Mouse (Mus musculus): ENCODE results near the gene Fam234b. TPM values are rescaled to one million over a fixed set of nuclear protein-coding genes. Genes with fewer than 3 reads are reported as not detected.
A peak's percentile ranks its signal among the peaks of the same experiment; 100 is the strongest.

The Fam234b gene
- polyA plus RNA-seq, 1 experiment from 2014 or later = 31.8 TPM

DNA sequence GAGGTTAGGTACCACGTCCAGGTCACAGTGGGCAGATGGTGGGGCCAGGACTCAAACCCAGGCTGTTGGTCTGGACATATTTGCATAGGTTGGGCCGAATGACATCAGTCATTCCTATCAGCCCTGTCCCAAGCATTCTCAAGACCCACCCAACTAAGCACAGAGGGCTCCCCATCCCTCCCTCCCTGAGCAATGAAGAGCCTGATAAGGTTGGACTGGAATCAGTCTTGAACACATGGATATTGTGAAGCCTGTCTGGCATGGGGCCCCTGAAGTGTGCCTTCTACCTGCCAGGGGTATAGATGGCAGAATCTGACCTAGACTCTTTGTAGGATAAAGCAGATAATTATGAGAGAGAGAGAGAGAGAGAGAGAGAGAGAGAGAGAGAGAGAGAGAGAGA lies 32.1 kb upstream of the Fam234b start:
- 80% methylated on average over 2 of the region's 2 CpGs for whole genome bisulfite sequencing
- H3K4me1 ChIP-seq (replicated peaks; ENCODE audit: insufficient read depth, low read length) = no peaks in the 10 kb centered on the region; the same call in 1 of the 2 replicates
- H3K4me2 ChIP-seq (ENCODE audit: low read length) = no peak overlapping the region
- no peak overlapping the region for H3K4me3 ChIP-seq (replicated peaks; ENCODE audit: low read depth, low read length)
- no peaks in the 10 kb centered on the region for H3K9me3 ChIP-seq (replicated peaks; ENCODE audit: low read length)
- no peak for DNase-seq (ENCODE audit: low spot score)
- no peak overlapping the region for H3K27ac ChIP-seq
- no peak overlapping the region for H3K9ac ChIP-seq (ENCODE audit: low read depth, low read length)
- no peak for ATAC-seq (replicated peaks; ENCODE audit: low FRiP score, low read depth)
- no peaks in the 10 kb centered on the region for H3K36me3 ChIP-seq (ENCODE audit: insufficient read depth, low read length)
- TF ChIP-seq CTCF (IDR thresholded peaks at IDR 0.05; ENCODE audit: low read depth) = no peak
- H3K27me3 ChIP-seq (ENCODE audit: insufficient read depth, low read length) = no peaks in the 10 kb centered on the region

DNA sequence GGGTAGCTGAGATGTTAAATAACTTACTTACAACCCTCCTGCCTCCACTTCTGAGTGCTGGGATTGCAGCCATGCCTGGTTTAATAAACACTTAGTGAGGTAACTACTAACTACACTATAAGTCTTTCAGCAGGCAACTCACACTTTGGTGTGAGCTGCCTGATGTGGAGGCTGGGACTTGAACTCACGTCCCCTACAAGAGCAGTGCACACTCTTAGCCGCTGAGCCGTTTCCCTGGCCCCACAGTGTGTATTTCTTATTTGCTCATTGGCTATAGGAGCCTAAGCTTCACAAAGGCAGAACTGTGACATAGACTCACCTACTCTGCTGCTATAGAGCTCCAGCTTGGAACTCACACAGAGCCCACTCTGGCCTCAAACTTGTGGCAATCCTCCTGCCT lies 31.5 kb upstream of the Fam234b start:
- no peak for TF ChIP-seq CTCF (IDR thresholded peaks at IDR 0.05; ENCODE audit: low read depth)
- Histone ChIP-seq H3K9me3 (replicated peaks; ENCODE audit: low read length) (no peaks in the 10 kb centered on the region), H3K4me1 (replicated peaks; ENCODE audit: insufficient read depth, low read length) (no peaks in the 10 kb centered on the region; the same call in 1 of the 2 replicates), H3K36me3 (ENCODE audit: insufficient read depth, low read length) (no peaks in the 10 kb centered on the region), H3K4me3 (replicated peaks; ENCODE audit: low read depth, low read length) (no peak overlapping the region), H3K9ac (ENCODE audit: low read depth, low read length) (no peak overlapping the region), H3K27me3 (ENCODE audit: insufficient read depth, low read length) (no peaks in the 10 kb centered on the region), H3K27ac (no peak overlapping the region), H3K4me2 (ENCODE audit: low read length) (no peak overlapping the region)
- ATAC-seq (replicated peaks; ENCODE audit: low FRiP score, low read depth) = no peak
- DNase-seq (ENCODE audit: low spot score) = no peak
- WGBS = 93% methylated on average over 3 of the region's 3 CpGs

DNA sequence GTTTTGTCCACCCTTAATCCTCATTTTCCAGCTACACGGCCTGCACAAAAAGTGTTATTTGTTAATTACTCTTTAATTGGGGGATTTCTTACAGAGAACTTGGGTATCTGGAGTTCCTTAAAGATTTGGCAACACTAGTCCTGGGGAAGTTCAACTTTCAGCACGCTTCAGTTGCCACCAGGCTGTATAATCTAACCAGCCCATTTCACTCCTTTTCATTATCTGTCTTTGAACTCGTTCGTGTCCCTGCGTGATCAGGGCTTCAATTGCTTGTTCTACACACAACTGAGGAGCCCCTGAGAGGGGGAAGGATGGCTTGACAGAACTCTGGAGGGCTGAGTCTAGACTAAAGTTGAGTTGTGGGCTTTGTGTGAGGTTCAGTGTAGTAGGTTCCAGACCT lies 31.1 kb upstream of the Fam234b start:
- Histone ChIP-seq H3K27ac (no peak overlapping the region; the same call in 1 of the 2 replicates), H3K4me3 (replicated peaks; ENCODE audit: low read depth, low read length) (no peak overlapping the region), H3K4me1 (replicated peaks; ENCODE audit: insufficient read depth, low read length) (no peaks in the 10 kb centered on the region; the same call in 1 of the 2 replicates), H3K9ac (ENCODE audit: low read depth, low read length) (no peak overlapping the region), H3K4me2 (ENCODE audit: low read length) (peak overlapping the region; percentile 53; the same call in 1 of the 2 replicates), H3K9me3 (replicated peaks; ENCODE audit: low read length) (no peaks in the 10 kb centered on the region), H3K36me3 (ENCODE audit: insufficient read depth, low read length) (no peaks in the 10 kb centered on the region), H3K27me3 (ENCODE audit: insufficient read depth, low read length) (no peaks in the 10 kb centered on the region)
- whole genome bisulfite sequencing = 52% methylated on average over 5 of the region's 5 CpGs
- no peak for ATAC-seq (replicated peaks; ENCODE audit: low FRiP score, low read depth)
- no peak for TF ChIP-seq CTCF (IDR thresholded peaks at IDR 0.05; ENCODE audit: low read depth)
- no peak for DNase-seq (ENCODE audit: low spot score)

DNA sequence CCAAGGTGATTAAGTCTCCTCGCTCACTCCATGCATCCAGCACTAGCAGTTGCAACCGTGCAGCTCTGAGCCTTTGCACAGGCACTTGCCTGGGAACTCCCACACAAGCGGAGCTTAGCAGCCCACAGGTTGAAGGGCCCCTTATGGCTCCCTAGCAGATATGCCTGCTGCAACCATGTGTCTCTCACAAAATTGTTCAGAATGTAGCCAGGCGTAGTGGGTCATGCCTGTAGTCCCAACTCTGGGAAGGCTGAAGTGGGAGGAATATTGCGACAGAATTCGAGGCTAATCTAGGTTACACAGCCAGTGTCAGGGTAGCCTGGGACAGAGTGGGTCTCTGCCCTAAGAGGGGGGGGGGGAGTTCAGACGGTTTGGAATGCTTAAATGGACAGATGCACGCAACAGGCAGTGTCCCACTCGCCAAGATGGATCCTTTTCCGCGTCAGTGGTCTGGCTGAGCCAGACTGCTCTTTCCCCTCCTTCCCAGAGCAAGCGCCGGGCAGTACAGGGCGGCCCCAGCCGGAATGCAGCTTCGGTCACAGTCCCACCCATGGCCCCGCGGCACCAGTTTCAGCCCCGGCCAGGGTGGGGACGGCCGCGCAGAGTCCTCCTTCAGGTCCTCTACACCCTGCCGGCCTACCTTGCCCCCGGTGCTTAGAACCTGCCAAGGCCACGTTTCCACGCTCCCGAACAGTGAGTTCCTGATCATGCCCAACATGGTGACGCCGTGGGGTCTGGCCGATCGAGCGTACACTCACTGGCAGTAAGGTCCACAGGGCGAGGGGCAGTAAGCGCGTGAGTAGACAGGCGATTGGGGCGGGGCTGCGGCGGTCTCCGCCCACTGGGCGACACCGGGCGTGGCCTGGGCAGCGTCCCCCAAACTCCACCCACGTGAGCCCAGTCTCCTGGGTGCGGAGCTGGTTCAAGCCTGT lies 30.1 kb upstream of the Fam234b start:
- H3K36me3 ChIP-seq (ENCODE audit: insufficient read depth, low read length) = no peaks in the 10 kb centered on the region
- DNase-seq (ENCODE audit: low spot score) = peak; percentile 89
- peak; percentile 97 for ATAC-seq (replicated peaks; ENCODE audit: low FRiP score, low read depth)
- H3K27ac ChIP-seq = peak overlapping the region; percentile 83
- peak overlapping the region; percentile 39 for H3K4me3 ChIP-seq (replicated peaks; ENCODE audit: low read depth, low read length)
- H3K9me3 ChIP-seq (replicated peaks; ENCODE audit: low read length) = no peaks in the 10 kb centered on the region
- no peaks in the 10 kb centered on the region for H3K27me3 ChIP-seq (ENCODE audit: insufficient read depth, low read length)
- peak overlapping the region; percentile 53 for H3K4me2 ChIP-seq (ENCODE audit: low read length)
- H3K4me1 ChIP-seq (replicated peaks; ENCODE audit: insufficient read depth, low read length) = no peaks in the 10 kb centered on the region; the same call in 1 of the 2 replicates
- 0 out of 2 replicates have a peak, but pooled peaks have one; percentile 3 for TF ChIP-seq CTCF (IDR thresholded peaks at IDR 0.05; ENCODE audit: low read depth)
- 3% methylated on average over 46 of the region's 46 CpGs for WGBS
- H3K9ac ChIP-seq (ENCODE audit: low read depth, low read length) = peak overlapping the region; percentile 65

GRCm38 (mm10) chr6:135168471-135168870 lies 29.3 kb upstream of the Fam234b start:
- H3K4me1 ChIP-seq (replicated peaks; ENCODE audit: insufficient read depth, low read length) = no peaks in the 10 kb centered on the region; the same call in 1 of the 2 replicates
- no peaks in the 10 kb centered on the region for H3K27me3 ChIP-seq (ENCODE audit: insufficient read depth, low read length)
- WGBS = 82% methylated on average over 6 of the region's 6 CpGs
- no peaks in the 10 kb centered on the region for H3K36me3 ChIP-seq (ENCODE audit: insufficient read depth, low read length)
- peak overlapping the region; percentile 65; the same call in 1 of the 2 replicates for H3K9ac ChIP-seq (ENCODE audit: low read depth, low read length)
- H3K4me2 ChIP-seq (ENCODE audit: low read length) = peak overlapping the region; percentile 53
- peak overlapping the region; percentile 39 for H3K4me3 ChIP-seq (replicated peaks; ENCODE audit: low read depth, low read length)
- DNase-seq (ENCODE audit: low spot score) (no peak), ATAC-seq (replicated peaks; ENCODE audit: low FRiP score, low read depth) (no peak)
- no peak for TF ChIP-seq CTCF (IDR thresholded peaks at IDR 0.05; ENCODE audit: low read depth)
- no peaks in the 10 kb centered on the region for H3K9me3 ChIP-seq (replicated peaks; ENCODE audit: low read length)
- H3K27ac ChIP-seq = peak overlapping the region; percentile 83; the same call in 1 of the 2 replicates

DNA sequence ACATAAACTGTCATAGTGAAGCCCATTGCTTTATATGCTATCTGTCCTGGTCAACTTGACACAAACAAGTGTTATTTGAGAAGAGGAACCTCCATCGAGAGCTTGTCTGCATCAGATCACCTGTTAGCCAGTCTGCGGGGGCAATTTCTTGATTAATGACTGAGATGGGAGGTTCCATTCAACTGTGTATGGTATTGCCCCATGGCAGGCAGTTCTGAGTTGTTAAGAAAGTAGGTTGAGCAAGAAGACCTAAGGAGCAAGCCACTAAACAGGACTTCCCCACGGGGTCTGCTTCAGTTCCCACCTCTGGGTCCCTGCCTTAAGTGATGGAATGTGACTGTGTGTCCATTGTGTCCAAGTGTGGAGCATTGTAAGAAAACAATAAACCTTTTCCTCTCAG lies 28.5 kb upstream of the Fam234b start:
- no peak overlapping the region for H3K4me2 ChIP-seq (ENCODE audit: low read length)
- no peak overlapping the region for H3K27ac ChIP-seq
- no peaks in the 10 kb centered on the region for H3K27me3 ChIP-seq (ENCODE audit: insufficient read depth, low read length)
- ATAC-seq (replicated peaks; ENCODE audit: low FRiP score, low read depth) = no peak
- no peak for DNase-seq (ENCODE audit: low spot score)
- H3K9me3 ChIP-seq (replicated peaks; ENCODE audit: low read length) = no peaks in the 10 kb centered on the region
- 67% methylated on average over 3 of the region's 3 CpGs for WGBS
- TF ChIP-seq CTCF (IDR thresholded peaks at IDR 0.05; ENCODE audit: low read depth) = no peak
- no peak overlapping the region for H3K4me3 ChIP-seq (replicated peaks; ENCODE audit: low read depth, low read length)
- no peak overlapping the region for H3K9ac ChIP-seq (ENCODE audit: low read depth, low read length)
- no peaks in the 10 kb centered on the region for H3K36me3 ChIP-seq (ENCODE audit: insufficient read depth, low read length)
- no peaks in the 10 kb centered on the region; the same call in 1 of the 2 replicates for H3K4me1 ChIP-seq (replicated peaks; ENCODE audit: insufficient read depth, low read length)
